Mouse (Mus musculus): ENCODE data around the gene Spn.
"Not testable (repeated sequence)": the region's sequence is repeated elsewhere in the genome, so short reads cannot be mapped to it uniquely, and the experiment has no call there.

Spn gene

DNA sequence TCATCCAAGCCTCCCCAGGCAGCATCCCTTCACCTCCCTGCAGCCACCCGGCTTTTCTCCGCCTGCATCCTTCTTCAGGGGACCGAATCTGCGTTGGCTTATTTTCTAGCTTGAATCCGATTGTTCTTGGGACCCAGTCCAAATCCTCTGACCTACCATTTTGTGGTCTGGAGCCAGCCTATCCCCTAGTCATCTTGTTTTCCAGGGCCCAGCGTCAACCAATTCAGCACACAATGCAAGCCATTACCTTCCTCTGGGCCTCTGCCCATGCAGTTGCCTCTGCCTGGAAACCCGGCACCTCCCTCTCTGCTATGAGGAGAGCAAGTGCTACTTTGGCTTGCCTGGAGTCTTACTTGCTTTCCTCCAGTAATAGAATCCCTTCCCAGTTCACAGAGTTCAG is 32.1 kb downstream of the Spn start:
- DNase-seq (ENCODE audit: low spot score in 2 of 2), result no peak

GRCm38 (mm10) chr7:127104560-127105332 is 32.9 kb downstream of the Spn start:
- peak in 1 of 2 experiments; percentile 92 for DNase-seq (ENCODE audit: low spot score in 2 of 2)

DNA sequence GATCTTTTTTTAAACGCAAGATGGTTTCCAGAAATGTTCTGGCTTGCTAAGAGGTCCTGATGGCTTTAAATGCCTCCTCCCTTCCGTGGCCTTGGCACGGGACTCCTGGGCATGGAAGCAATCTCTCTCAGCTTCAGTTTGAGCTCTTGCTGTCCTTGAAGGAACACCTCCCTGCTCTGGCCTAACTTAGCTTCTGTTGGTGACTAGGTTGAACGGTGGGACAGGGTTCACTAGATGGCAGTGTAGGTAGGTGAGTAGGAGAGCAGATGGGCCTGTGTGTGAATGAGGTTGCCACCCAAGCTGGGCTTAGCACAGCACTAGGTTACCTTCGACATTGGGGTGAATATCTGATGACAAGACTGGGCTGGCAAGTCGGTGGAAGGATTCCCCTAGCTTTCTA is 33.7 kb downstream of the Spn start:
- no peak for DNase-seq (ENCODE audit: low spot score in 2 of 2)

GRCm38 (mm10) chr7:127102148-127102547 is 35.5 kb downstream of the Spn start:
- DNase-seq (ENCODE audit: low spot score in 2 of 2), result no peak

- no peak for DNase-seq (ENCODE audit: low spot score in 2 of 2)
Measured at GRCm38 (mm10) chr7:127101451-127102016, 36.1 kb downstream of the Spn start.

DNA sequence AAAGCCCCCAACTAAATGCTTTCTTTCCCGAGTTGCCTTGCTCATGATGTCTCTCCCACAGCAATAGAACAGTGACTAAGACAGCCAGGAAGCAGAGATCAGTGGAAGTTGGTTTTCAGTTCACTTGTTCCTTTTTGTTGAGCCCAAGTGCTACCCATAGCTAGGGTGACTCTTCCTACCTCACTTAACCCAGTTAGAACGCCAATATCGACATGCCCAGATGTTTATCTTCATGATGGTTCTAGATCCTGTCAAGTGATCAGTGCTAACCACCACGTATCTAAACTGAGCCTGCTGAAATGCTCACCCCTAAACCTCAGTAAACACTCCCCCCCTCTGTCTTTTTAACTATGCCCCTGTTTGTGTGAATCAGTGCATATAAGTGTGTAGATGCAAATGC is 38.1 kb downstream of the Spn start:
- no peak for DNase-seq (ENCODE audit: low spot score in 2 of 2)

DNA sequence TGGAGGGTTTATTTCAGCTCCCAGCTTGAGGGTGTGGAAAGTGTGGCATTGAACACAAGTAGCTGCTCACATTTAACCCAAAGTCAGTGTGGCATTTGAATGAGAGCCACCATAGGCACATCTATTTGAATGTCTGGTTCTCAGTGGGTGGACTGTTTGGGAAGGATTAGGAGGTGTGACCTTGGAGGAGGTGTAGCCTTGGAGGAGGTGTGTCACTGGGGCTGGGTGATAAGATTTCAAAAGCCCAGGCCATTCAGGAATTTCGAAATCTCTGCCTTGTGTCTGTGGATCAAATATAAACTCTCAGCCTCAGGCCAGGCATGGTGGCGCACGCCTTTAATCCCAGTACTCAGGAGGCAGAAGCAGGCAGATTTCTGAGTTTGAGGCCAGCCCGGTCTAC is 38.7 kb downstream of the Spn start:
- no peak for DNase-seq (ENCODE audit: low spot score in 2 of 2)

GRCm38 (mm10) chr7:127098521-127098920 is 39.1 kb downstream of the Spn start:
- DNase-seq (ENCODE audit: low spot score in 2 of 2), result no peak

DNA sequence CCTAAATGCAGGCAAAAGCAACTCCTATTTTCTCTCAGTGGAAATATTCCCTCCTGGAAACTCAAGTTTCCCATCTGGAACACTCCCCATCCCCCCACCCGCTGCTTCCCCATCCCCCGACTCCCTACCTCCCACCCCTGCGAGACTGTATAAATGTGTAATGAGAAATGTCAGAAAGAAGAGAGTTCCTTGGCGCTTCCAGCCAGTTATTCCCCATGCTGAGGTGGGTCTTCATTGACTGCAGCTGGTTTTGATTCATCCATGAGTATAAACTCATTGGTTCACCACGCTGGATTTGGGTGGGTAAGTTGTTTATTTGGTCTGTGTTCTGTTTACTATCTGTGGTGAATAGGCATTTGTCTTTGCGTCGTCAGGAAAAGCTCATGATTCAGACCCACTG is 41.2 kb downstream of the Spn start:
- DNase-seq (ENCODE audit: low spot score in 2 of 2), result no peak

DNA sequence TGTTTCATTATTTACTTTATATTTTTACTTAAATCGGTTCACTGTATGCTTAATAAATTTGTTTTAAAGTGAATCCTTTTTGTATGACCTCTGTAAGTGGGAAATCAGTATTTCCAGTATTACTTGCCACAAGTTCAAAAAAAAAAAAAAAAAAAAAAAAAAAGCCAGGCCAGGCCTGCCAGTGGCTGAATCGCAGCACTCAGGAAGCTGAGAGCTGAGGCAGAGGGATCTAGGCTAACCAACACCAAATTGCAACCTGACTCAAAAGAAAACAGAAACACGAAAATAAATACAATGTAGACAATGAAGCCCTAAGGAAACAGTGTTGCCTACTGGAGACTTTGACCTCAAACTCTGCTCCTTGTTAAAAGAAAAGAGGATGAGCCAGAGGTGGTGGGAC is 43.7 kb downstream of the Spn start:
- no peak for DNase-seq (ENCODE audit: low spot score in 2 of 2)

- DNase-seq (ENCODE audit: low spot score in 2 of 2), result no peak
Measured at GRCm38 (mm10) chr7:127091114-127091896, 46.3 kb downstream of the Spn start, which contains the start of gene AI467606. TSS of gene AI467606 (plus strand) at chr7:127091359.

DNA sequence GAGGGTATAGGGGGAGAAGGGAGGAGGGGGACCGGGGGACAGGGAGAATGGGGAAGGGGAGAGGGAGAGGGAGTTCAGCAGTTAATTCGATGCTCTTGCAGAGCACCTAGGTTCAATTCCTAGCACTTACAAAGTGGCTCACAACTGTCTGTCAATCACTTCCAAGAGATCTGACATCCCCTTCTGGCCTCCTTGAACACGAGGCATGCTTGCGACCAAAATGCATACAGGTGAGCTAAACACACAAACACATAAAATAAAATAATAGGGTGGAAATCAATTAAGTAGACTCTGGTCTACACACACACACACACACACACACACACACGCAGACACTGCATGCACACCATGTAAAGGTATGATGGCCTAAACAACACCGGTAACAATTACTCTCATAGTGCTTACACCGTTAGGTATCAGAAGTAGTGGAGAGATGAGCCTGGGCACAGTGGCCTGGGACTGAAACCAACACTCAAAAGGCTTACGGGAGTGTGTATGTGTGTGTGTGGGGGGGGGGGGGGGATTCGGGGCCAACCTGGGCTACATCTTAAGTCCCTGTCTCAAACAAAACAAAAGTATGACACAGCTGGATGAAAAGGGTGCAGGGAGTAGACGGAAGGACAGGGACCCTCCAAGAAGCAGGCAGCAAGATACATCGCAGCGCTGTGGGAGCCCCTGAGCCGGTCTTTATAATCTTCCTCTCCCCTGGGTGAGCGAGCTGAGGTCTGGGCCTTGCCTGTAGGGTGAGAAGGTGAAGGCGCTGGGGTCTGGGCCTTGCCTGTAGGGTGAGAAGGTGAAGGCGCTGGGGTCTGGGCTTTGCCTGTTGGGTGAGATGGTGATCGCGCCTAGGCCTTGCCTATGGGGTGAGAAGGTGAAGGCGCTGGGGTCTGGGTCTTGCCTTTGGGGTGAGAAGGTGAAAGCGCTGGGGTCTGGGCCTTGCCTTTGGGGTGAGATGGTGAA is 47.2 kb downstream of the Spn start:
- no peak for DNase-seq (ENCODE audit: low spot score in 2 of 2)

DNA sequence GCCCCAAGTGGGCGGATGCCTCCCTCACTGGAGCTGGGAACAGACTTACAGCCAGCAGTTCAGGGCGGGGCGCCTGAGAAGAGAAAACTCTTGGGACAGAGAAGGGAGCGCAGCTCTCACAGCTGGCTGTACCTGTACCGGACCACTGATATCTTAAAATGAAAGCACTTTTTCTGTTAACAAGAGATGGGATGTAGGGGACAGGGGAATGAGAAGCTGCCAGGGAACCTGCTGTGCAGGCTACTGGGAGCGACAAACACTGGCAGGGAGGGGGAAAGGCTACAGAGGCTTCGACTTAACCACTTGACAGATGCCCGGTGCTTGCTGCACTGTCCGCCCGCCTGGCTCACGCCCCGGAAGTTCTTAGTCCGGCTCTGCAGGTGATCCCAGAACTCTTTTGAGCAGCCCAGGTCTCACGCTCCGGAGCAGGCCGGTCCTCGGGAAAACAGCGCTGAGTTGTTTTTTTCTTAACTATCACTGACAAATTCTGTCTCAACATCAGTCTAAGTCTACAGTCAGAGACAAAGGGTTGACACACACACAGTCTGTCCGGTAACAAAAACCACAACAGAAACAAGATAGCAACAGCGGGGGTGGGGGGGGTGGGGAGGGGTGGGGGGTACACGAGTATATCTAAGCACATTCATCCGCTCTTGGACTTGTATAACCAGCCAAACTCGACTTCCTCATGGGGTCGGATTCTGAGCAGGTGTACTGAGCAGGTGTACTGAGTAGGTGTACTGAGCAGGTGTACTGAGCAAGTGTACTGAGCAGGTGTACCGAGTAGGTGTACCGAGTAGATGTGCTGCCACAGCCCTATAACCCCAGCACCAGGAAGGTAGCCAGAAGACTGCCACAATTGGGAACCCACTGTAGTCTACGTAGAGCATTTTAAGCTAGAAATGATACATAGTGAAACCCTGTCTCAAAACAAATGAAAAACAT is 48.5 kb downstream of the Spn start:
- DNase-seq (ENCODE audit: low spot score in 2 of 2), result no peak

DNA sequence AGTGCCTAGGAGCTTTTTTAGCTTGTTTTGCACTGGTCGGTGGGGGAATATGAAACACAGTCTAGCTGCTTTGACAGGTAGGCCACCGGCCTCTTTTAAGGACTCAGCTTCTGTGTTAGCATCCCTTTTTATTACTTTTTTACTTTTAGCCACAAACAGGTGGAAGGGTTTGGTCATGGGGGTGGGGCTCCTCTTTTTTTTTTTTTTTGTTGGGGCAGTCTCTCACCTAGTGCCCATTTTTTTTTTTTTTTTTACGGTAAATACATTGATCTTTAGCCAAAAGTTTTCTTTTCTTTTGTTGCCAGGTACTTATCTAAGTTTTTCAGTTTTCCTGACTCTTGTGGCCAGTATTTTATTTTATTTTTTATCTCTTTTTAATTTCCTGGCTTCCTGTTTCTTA is 49.5 kb downstream of the Spn start:
- DNase-seq (ENCODE audit: low spot score in 2 of 2), result no peak

DNA sequence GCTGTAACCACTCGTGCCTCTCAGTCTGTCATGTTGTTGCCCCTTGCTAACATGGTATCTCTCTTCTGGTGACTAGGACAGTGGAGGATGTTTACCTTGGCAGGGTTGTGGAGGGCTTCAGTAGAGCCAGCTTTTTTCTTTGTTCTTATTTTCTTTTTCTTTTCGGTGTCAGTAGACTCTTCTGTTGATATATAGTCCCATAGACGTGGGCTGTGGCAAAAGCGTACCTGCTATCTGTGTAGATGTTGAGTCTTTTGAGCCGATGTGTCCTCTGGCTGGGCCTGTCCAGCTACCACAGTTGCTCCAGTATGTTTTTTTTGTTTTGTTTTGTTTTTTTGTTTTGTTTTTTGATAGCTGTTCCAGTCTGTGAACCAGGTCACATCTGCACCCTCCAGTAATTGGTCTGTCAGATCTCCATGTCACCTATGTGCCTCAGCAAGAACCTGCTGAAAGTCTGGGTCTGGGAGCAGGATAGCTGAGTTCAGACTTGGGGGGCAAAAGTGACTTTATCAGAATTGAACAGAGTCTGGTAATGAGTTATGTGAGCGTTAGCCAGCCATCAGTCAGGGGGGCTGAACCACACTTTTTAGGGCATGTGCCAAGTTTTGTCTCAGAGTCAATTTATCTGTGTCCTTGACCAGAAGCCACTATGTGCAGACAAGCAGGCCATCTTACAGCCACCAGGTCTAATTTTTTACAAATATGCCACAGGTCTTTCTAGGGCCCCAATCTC is 50.2 kb downstream of the Spn start, which contains the start of gene Zg16:
Zg16 (minus strand) TSS at position 51 of the 733 bp plus-strand sequence.
- DNase-seq (ENCODE audit: low spot score in 2 of 2), result not testable (repeated sequence)

DNA sequence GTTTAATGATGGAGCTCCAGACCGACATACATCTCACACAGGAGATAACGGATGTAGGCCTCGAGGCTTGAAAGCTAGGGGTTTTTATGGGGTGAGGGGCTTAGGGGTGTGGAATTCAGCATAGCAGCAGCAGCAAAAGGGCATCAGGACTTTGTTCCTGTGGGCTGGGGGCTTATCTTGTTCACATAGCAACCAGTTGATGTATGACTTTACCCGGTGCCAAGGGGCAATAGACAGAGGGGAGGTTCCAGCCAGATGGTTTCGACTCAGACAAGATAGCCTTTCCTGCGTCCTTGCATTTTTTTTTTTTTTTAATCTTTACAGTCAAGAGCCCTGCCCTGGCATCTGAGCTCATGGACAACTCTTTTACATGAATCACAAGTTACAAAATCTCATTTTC is 51.9 kb downstream of the Spn start:
- not testable (repeated sequence) for DNase-seq (ENCODE audit: low spot score in 2 of 2)

DNA sequence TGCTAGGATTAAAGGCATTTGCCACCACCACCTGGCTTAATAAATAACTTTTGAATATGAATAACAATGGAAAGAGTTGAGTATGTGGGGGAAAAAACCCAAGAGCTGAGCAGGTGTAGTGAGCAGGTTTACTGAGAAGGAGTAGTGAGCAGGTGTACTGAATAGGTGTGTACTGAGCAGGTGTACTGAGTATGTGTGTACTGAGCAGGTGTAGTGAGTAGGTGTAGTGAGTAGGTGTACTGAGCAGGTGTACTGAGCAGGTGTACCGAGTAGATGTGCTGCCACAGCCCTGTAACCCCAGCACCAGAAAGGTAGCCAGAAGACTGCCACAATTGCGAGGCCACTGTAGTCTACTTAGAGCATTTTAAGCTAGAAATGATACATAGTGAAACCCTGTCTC is 52.8 kb downstream of the Spn start:
- DNase-seq (ENCODE audit: low spot score in 2 of 2), result no peak

DNA sequence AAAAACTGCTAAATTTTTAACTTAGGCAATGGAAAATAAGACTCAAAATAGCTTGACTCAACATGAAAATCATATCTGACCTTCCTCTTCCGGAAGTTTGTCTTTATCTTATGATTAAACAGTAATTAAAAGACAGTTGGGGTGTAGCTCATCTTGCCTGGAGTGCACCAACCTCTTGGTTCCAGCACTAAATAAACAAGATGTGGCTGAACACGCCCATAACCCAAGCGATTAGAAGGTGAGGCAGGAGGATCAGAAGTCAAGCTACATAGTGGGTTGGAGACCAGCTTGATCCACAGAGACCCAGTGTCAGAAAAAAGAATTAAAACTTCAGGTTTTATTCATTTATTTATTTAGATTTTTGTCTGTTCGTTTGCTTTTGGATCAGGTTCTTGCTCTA is 53.9 kb downstream of the Spn start:
- no peak for DNase-seq (ENCODE audit: low spot score in 2 of 2)

DNA sequence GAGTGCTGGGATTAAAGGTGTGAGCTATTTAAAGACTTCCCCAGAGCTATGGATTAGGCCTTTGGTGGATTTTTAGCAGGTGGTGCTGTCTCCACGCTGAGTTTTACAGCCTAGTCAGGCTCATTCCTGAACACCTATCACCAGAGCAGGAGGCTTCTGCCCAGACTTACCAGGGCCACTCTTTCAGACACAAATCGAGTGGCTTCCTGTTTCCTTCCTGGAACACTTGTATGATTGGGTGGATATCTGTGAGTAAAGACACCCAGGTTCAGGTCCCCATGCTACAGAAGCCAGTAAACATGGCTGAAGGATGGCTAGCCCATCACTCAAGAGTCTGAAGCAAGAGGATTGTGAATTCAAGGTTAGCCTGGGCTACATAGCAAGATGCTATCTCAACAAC is 54.6 kb downstream of the Spn start:
- no peak for DNase-seq (ENCODE audit: low spot score in 2 of 2)

DNA sequence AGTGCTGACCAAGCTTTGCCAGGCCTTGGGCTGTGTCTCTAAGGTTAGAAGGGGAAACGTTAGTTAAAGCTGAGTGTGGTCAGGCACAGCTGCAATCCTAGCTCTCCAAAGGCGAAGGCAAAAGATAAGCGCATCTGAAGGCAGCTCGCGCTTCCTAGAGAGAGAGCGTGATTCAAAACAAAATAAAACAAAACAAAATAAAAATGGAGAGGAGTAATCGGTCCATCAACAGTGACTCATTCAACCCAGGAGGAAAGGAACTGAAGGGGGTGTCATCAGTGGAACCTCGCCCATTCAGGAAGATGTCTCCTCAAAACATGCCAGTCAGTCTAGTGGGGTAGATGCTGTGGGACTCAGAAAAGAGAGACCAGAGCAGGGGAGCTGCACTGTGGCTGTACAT is 55.4 kb downstream of the Spn start:
- no peak for DNase-seq (ENCODE audit: low spot score in 2 of 2)
